Mouse (Mus musculus): Measurements from ENCODE around the gene Zbtb12. TPM values are rescaled to one million over a fixed set of nuclear protein-coding genes. Genes with fewer than 3 reads are reported as not detected.

Gene Zbtb12
- polyA plus RNA-seq, 1 experiment from 2014 or later, result 2.6 TPM

GRCm38 (mm10) chr17:34913930-34914665 lies 34.8 kb downstream of the Zbtb12 start, which contains the start of gene Slc44a4:
TSS of gene Slc44a4 (plus strand) at chr17:34914466.
- peak within 1 kb of the TSS; percentile 27; the same call in 1 of the 2 replicates for H3K4me2 ChIP-seq
- ATAC-seq (ENCODE audit: borderline replicate concordance, extremely low read depth, low FRiP score, low TSS enrichment), result no peak
- no peak within 1 kb of the TSS for H3K4me3 ChIP-seq
- H3K36me3 ChIP-seq, result peaks cover 49% of the 10 kb centered on the region
- H3K27ac ChIP-seq, result peak within 1 kb of the TSS; percentile 19; the same call in 1 of the 2 replicates
- 34% methylated on average over 18 of the region's 18 CpGs for WGBS
- H3K9ac ChIP-seq, result no peak within 1 kb of the TSS
- no peaks in the 10 kb centered on the region for H3K27me3 ChIP-seq
- peaks cover 16% of the 10 kb centered on the region; the same call in 1 of the 2 replicates for H3K4me1 ChIP-seq
- H3K9me3 ChIP-seq, result no peaks in the 10 kb centered on the region

- H3K9me3 ChIP-seq, result no peaks in the 10 kb centered on the region
- ATAC-seq (ENCODE audit: borderline replicate concordance, extremely low read depth, low FRiP score, low TSS enrichment), result 0 out of 2 replicates have a peak, but pooled peaks have one; percentile 23
- peak overlapping the region; percentile 27; the same call in 1 of the 2 replicates for H3K4me2 ChIP-seq
- 13% methylated on average over 11 of the region's 11 CpGs for WGBS
- peak overlapping the region; percentile 16; the same call in 1 of the 2 replicates for H3K9ac ChIP-seq
- no peak overlapping the region for H3K4me3 ChIP-seq
- peaks cover 36% of the 10 kb centered on the region for H3K36me3 ChIP-seq
- H3K27me3 ChIP-seq, result no peaks in the 10 kb centered on the region
- 0 out of 2 replicates have a peak overlapping the region, but pooled peaks have one; percentile 2 for H3K27ac ChIP-seq
- H3K4me1 ChIP-seq, result peaks cover 16% of the 10 kb centered on the region; the same call in 1 of the 2 replicates
These were observed 36.1 kb downstream of the Zbtb12 start for GRCm38 (mm10) chr17:34915410-34915831.

- 85% methylated on average over 5 of the region's 5 CpGs for WGBS
- no peak for ATAC-seq (ENCODE audit: borderline replicate concordance, extremely low read depth, low FRiP score, low TSS enrichment)
These were observed 37.0 kb downstream of the Zbtb12 start for GRCm38 (mm10) chr17:34916316-34916715.

GRCm38 (mm10) chr17:34917188-34917587 lies 37.9 kb downstream of the Zbtb12 start:
- no peak overlapping the region for H3K9ac ChIP-seq
- no peak overlapping the region for H3K4me3 ChIP-seq
- WGBS, result 61% methylated on average over 9 of the region's 9 CpGs
- H3K4me1 ChIP-seq, result peaks cover 16% of the 10 kb centered on the region; the same call in 1 of the 2 replicates
- H3K36me3 ChIP-seq, result peaks cover 18% of the 10 kb centered on the region
- no peaks in the 10 kb centered on the region for H3K9me3 ChIP-seq
- H3K27me3 ChIP-seq, result no peaks in the 10 kb centered on the region
- no peak overlapping the region for H3K27ac ChIP-seq
- ATAC-seq (ENCODE audit: borderline replicate concordance, extremely low read depth, low FRiP score, low TSS enrichment), result no peak
- H3K4me2 ChIP-seq, result no peak overlapping the region

More at GRCm38 (mm10) chr17:34916316-34916715, 37.0 kb downstream of the Zbtb12 start:
- no peak overlapping the region for H3K27ac ChIP-seq
- H3K9me3 ChIP-seq, result no peaks in the 10 kb centered on the region
- H3K9ac ChIP-seq, result no peak overlapping the region
- H3K4me1 ChIP-seq, result peaks cover 16% of the 10 kb centered on the region; the same call in 1 of the 2 replicates
- no peaks in the 10 kb centered on the region for H3K27me3 ChIP-seq
- H3K36me3 ChIP-seq, result peaks cover 27% of the 10 kb centered on the region
- no peak overlapping the region for H3K4me3 ChIP-seq
- H3K4me2 ChIP-seq, result no peak overlapping the region

GRCm38 (mm10) chr17:34922939-34923338 lies 43.7 kb downstream of the Zbtb12 start:
- 42% methylated on average over 6 of the region's 6 CpGs for WGBS
- no peaks in the 10 kb centered on the region for H3K27me3 ChIP-seq
- no peak for ATAC-seq (ENCODE audit: borderline replicate concordance, extremely low read depth, low FRiP score, low TSS enrichment)
- no peak overlapping the region for H3K4me3 ChIP-seq
- H3K4me2 ChIP-seq, result no peak overlapping the region
- H3K4me1 ChIP-seq, result no peaks in the 10 kb centered on the region
- no peak overlapping the region for H3K27ac ChIP-seq
- H3K36me3 ChIP-seq, result no peaks in the 10 kb centered on the region
- no peaks in the 10 kb centered on the region for H3K9me3 ChIP-seq
- H3K9ac ChIP-seq, result no peak overlapping the region

GRCm38 (mm10) chr17:34924258-34924657 lies 45.0 kb downstream of the Zbtb12 start:
- WGBS, result 58% methylated on average over 5 of the region's 5 CpGs
- H3K4me1 ChIP-seq, result no peaks in the 10 kb centered on the region
- H3K36me3 ChIP-seq, result no peaks in the 10 kb centered on the region
- no peak for ATAC-seq (ENCODE audit: borderline replicate concordance, extremely low read depth, low FRiP score, low TSS enrichment)
- H3K9me3 ChIP-seq, result no peaks in the 10 kb centered on the region
- no peaks in the 10 kb centered on the region for H3K27me3 ChIP-seq
- H3K9ac ChIP-seq, result no peak overlapping the region
- H3K4me2 ChIP-seq, result no peak overlapping the region
- H3K27ac ChIP-seq, result no peak overlapping the region
- no peak overlapping the region for H3K4me3 ChIP-seq

- ATAC-seq (ENCODE audit: borderline replicate concordance, extremely low read depth, low FRiP score, low TSS enrichment), result no peak
- H3K27ac ChIP-seq, result no peak overlapping the region
- H3K36me3 ChIP-seq, result no peaks in the 10 kb centered on the region
- peaks cover 8% of the 10 kb centered on the region for H3K4me1 ChIP-seq
- no peak overlapping the region for H3K4me3 ChIP-seq
- no peak overlapping the region for H3K9ac ChIP-seq
- H3K4me2 ChIP-seq, result 0 out of 2 replicates have a peak overlapping the region, but pooled peaks have one; percentile 10
- whole genome bisulfite sequencing, result 65% methylated on average over 18 of the region's 18 CpGs
- H3K27me3 ChIP-seq, result no peaks in the 10 kb centered on the region
- no peaks in the 10 kb centered on the region for H3K9me3 ChIP-seq
These were observed 48.2 kb downstream of the Zbtb12 start for GRCm38 (mm10) chr17:34927306-34928019.

GRCm38 (mm10) chr17:34928841-34929240 lies 49.6 kb downstream of the Zbtb12 start:
- Histone ChIP-seq H3K4me1 (peaks cover 8% of the 10 kb centered on the region), H3K4me3 (no peak overlapping the region), H3K27me3 (no peaks in the 10 kb centered on the region), H3K9me3 (no peaks in the 10 kb centered on the region), H3K36me3 (no peaks in the 10 kb centered on the region), H3K27ac (no peak overlapping the region), H3K4me2 (no peak overlapping the region), H3K9ac (no peak overlapping the region)
- ATAC-seq (ENCODE audit: borderline replicate concordance, extremely low read depth, low FRiP score, low TSS enrichment), result no peak
- WGBS, result 31% methylated on average over 4 of the region's 4 CpGs

- Histone ChIP-seq H3K27ac (no peak within 1 kb of the TSS), H3K9me3 (no peaks in the 10 kb centered on the region), H3K4me3 (peak within 1 kb of the TSS; percentile 61), H3K27me3 (no peaks in the 10 kb centered on the region), H3K36me3 (no peaks in the 10 kb centered on the region), H3K9ac (peak within 1 kb of the TSS; percentile 60), H3K4me1 (peaks cover 8% of the 10 kb centered on the region), H3K4me2 (peak within 1 kb of the TSS; percentile 93)
- under 1% methylated on average over 38 of the region's 38 CpGs for WGBS
- ATAC-seq (ENCODE audit: borderline replicate concordance, extremely low read depth, low FRiP score, low TSS enrichment), result peak; percentile 96
These were observed 51.9 kb downstream of the Zbtb12 start, which contains the start of gene Neu1 for GRCm38 (mm10) chr17:34931061-34931734. TSS of gene Neu1 (plus strand) at chr17:34931253.

GRCm38 (mm10) chr17:34931735-34932098 lies 52.4 kb downstream of the Zbtb12 start:
- no peaks in the 10 kb centered on the region for H3K36me3 ChIP-seq
- peak overlapping the region; percentile 60 for H3K9ac ChIP-seq
- peak; percentile 17 for ATAC-seq (ENCODE audit: borderline replicate concordance, extremely low read depth, low FRiP score, low TSS enrichment)
- peak overlapping the region; percentile 93 for H3K4me2 ChIP-seq
- WGBS, result 9% methylated on average over 14 of the region's 14 CpGs
- H3K27ac ChIP-seq, result no peak overlapping the region
- no peaks in the 10 kb centered on the region for H3K27me3 ChIP-seq
- peak overlapping the region; percentile 61 for H3K4me3 ChIP-seq
- peaks cover 8% of the 10 kb centered on the region for H3K4me1 ChIP-seq
- H3K9me3 ChIP-seq, result no peaks in the 10 kb centered on the region

GRCm38 (mm10) chr17:34932287-34932686 lies 53.0 kb downstream of the Zbtb12 start:
- Histone ChIP-seq H3K4me1 (peaks cover 8% of the 10 kb centered on the region), H3K27ac (no peak overlapping the region), H3K27me3 (no peaks in the 10 kb centered on the region), H3K9ac (no peak overlapping the region; the same call in 1 of the 2 replicates), H3K4me3 (peak overlapping the region; percentile 61; the same call in 1 of the 2 replicates), H3K36me3 (no peaks in the 10 kb centered on the region), H3K9me3 (no peaks in the 10 kb centered on the region), H3K4me2 (peak overlapping the region; percentile 93)
- WGBS, result 65% methylated on average over 8 of the region's 8 CpGs
- no peak for ATAC-seq (ENCODE audit: borderline replicate concordance, extremely low read depth, low FRiP score, low TSS enrichment)
